Mouse (Mus musculus) midbrain, embryonic 14.5 days (tissue): ENCODE results near the gene Pafah1b1. TPM values are rescaled to one million over a fixed set of nuclear protein-coding genes. Genes with fewer than 3 reads are reported as not detected.

Experiments
- ATAC-seq: fragments of 200-750 bp; cut with Nextera tagmentation; 2 replicates; pipeline ENCODE4 v1.8.0; 2017; ENCODE audit warnings: moderate number of reproducible peaks, moderate library complexity; ENCODE audit not compliant: low FRiP score, low TSS enrichment
- DNase-seq: peaks from one replicate; pipeline ENCODE4 v3.0.0-alpha.2; 2015
- H3K27ac ChIP-seq: fragments of 300-500 bp; sonication (generic); replicated peaks from 2 replicates; pipeline ENCODE4 v1.5.1; 2014; ENCODE audit warnings: mild to moderate bottlenecking, low read depth, low read length, moderate library complexity
- H3K27me3 ChIP-seq: fragments of 300-500 bp; sonication (generic); 2 replicates; pipeline ENCODE4 v1.6.1; 2014; ENCODE audit warnings: low read length, control low read depth, mixed read lengths; ENCODE audit not compliant: control insufficient read depth, insufficient read depth
- H3K36me3 ChIP-seq: fragments of 300-500 bp; sonication (generic); 2 replicates; pipeline ENCODE4 v1.6.1; 2014; ENCODE audit warnings: low read length, control low read depth; ENCODE audit not compliant: control insufficient read depth, insufficient read depth
- H3K4me1 ChIP-seq: fragments of 300-500 bp; sonication (generic); 2 replicates; pipeline ENCODE4 v1.6.1; 2014; ENCODE audit warnings: mild to moderate bottlenecking, antibody characterized with exemption, low read length, control low read depth; ENCODE audit not compliant: control insufficient read depth, insufficient read depth
- H3K4me2 ChIP-seq: fragments of 300-500 bp; sonication (generic); 2 replicates; pipeline ENCODE4 v1.6.1; 2014; ENCODE audit warnings: mild to moderate bottlenecking, low read length, moderate library complexity
- H3K4me3 ChIP-seq: fragments of 300-500 bp; sonication (generic); replicated peaks from 2 replicates; pipeline ENCODE4 v1.5.1; 2014; ENCODE audit warnings: low read depth, low read length
- H3K9ac ChIP-seq: fragments of 300-500 bp; sonication (generic); replicated peaks from 2 replicates; pipeline ENCODE4 v1.6.1; 2014; ENCODE audit warnings: mild to moderate bottlenecking, low read length, moderate library complexity
- H3K9me3 ChIP-seq: fragments of 300-500 bp; sonication (generic); 2 replicates; pipeline ENCODE4 v1.6.1; 2016; ENCODE audit warnings: low read length, control low read depth, mixed read lengths; ENCODE audit not compliant: control insufficient read depth
- WGBS: fragments of 180-500 bp; shearing (Covaris S2); extraction: QIAGEN DNeasy Blood & Tissue Kit; methylation state at CpG from one replicate; pipeline ENCODE4 v1.1.7; 2014; 5-methylcytosine and 5-hydroxymethylcytosine counted together
- polyA plus RNA-seq: library from polyadenylated mRNA; unstranded; fragments of >200 nt; fragmentation: Nextera tagmentation; extraction: Ambion mirVana; gene quantifications from 2 replicates; pipeline ENCODE4 v1.2.1, GENCODE M21; 2014

The Pafah1b1 gene
- 105 and 120 TPM in 2 replicates for polyA plus RNA-seq

- H3K36me3 ChIP-seq, result no peaks in the 10 kb centered on the region
- peak within 1 kb of the TSS; percentile 77 for H3K4me2 ChIP-seq
- ATAC-seq (peak; percentile 98), DNase-seq (peak; percentile 98)
- H3K9me3 ChIP-seq, result no peaks in the 10 kb centered on the region
- H3K27me3 ChIP-seq, result no peaks in the 10 kb centered on the region
- WGBS, result under 1% methylated on average over 56 of the region's 56 CpGs
- H3K4me1 ChIP-seq, result peaks cover 26% of the 10 kb centered on the region
- peak within 1 kb of the TSS; percentile 92 for H3K9ac ChIP-seq
- H3K4me3 ChIP-seq, result peak within 1 kb of the TSS; percentile 89
- H3K27ac ChIP-seq, result peak within 1 kb of the TSS; percentile 100
Measured at GRCm38 (mm10) chr11:74724235-74724791, at the start of gene Pafah1b1. TSS of gene Pafah1b1 (minus strand) at chr11:74724670.

GRCm38 (mm10) chr11:74772386-74772785 is 47.9 kb upstream of the Pafah1b1 start:
- peaks cover 19% of the 10 kb centered on the region for H3K4me1 ChIP-seq
- H3K4me3 ChIP-seq, result no peak overlapping the region
- no peaks in the 10 kb centered on the region for H3K9me3 ChIP-seq
- H3K4me2 ChIP-seq, result no peak overlapping the region
- 93% methylated on average over 2 of the region's 2 CpGs for WGBS
- H3K9ac ChIP-seq, result no peak overlapping the region
- no peak for ATAC-seq
- H3K27me3 ChIP-seq, result no peaks in the 10 kb centered on the region
- H3K27ac ChIP-seq, result no peak overlapping the region
- H3K36me3 ChIP-seq, result peaks cover 39% of the 10 kb centered on the region
- DNase-seq, result no peak

- H3K4me2 ChIP-seq, result peak overlapping the region; percentile 85
- H3K4me1 ChIP-seq, result peaks cover 19% of the 10 kb centered on the region
- H3K27me3 ChIP-seq, result no peaks in the 10 kb centered on the region
- DNase-seq (no peak), ATAC-seq (no peak)
- H3K27ac ChIP-seq, result no peak overlapping the region
- peak overlapping the region; percentile 87 for H3K4me3 ChIP-seq
- H3K9ac ChIP-seq, result no peak overlapping the region
- H3K9me3 ChIP-seq, result no peaks in the 10 kb centered on the region
- 76% methylated on average over 4 of the region's 4 CpGs for WGBS
- H3K36me3 ChIP-seq, result peaks cover 32% of the 10 kb centered on the region
Measured at GRCm38 (mm10) chr11:74771650-74772049, 47.2 kb upstream of the Pafah1b1 start.

- WGBS, result 16% methylated on average over 8 of the region's 8 CpGs
- Histone ChIP-seq H3K4me2 (peak overlapping the region; percentile 85), H3K9me3 (no peaks in the 10 kb centered on the region), H3K4me3 (peak overlapping the region; percentile 87), H3K27ac (peak overlapping the region; percentile 95), H3K4me1 (peaks cover 19% of the 10 kb centered on the region), H3K36me3 (peaks cover 29% of the 10 kb centered on the region), H3K27me3 (no peaks in the 10 kb centered on the region), H3K9ac (peak overlapping the region; percentile 92)
- DNase-seq, result no peak
- ATAC-seq, result peak; percentile 25; the same call in 1 of the 2 replicates
Measured at GRCm38 (mm10) chr11:74771234-74771633, 46.8 kb upstream of the Pafah1b1 start.

GRCm38 (mm10) chr11:74770595-74771207 is 46.2 kb upstream of the Pafah1b1 start, which contains the start of gene Mettl16:
TSS of gene Mettl16 (plus strand) at chr11:74770830.
- peak within 1 kb of the TSS; percentile 87 for H3K4me3 ChIP-seq
- ATAC-seq (peak; percentile 94), DNase-seq (peak; percentile 99)
- H3K9ac ChIP-seq, result peak within 1 kb of the TSS; percentile 92
- H3K36me3 ChIP-seq, result peaks cover 24% of the 10 kb centered on the region
- no peaks in the 10 kb centered on the region for H3K9me3 ChIP-seq
- peaks cover 19% of the 10 kb centered on the region for H3K4me1 ChIP-seq
- under 1% methylated on average over 43 of the region's 43 CpGs for WGBS
- peak within 1 kb of the TSS; percentile 95 for H3K27ac ChIP-seq
- H3K4me2 ChIP-seq, result peak within 1 kb of the TSS; percentile 85
- H3K27me3 ChIP-seq, result no peaks in the 10 kb centered on the region

GRCm38 (mm10) chr11:74770037-74770436 is 45.6 kb upstream of the Pafah1b1 start:
- DNase-seq (no peak), ATAC-seq (no peak)
- WGBS, result 79% methylated on average over 9 of the region's 9 CpGs

GRCm38 (mm10) chr11:74768045-74768444 is 43.6 kb upstream of the Pafah1b1 start:
- H3K9ac ChIP-seq, result no peak overlapping the region
- no peaks in the 10 kb centered on the region for H3K27me3 ChIP-seq
- no peak overlapping the region for H3K4me3 ChIP-seq
- 36% methylated on average over 5 of the region's 6 CpGs for WGBS
- H3K4me1 ChIP-seq, result peaks cover 19% of the 10 kb centered on the region
- DNase-seq, result peak; percentile 46
- no peaks in the 10 kb centered on the region for H3K36me3 ChIP-seq
- H3K9me3 ChIP-seq, result no peaks in the 10 kb centered on the region
- H3K4me2 ChIP-seq, result no peak overlapping the region
- no peak overlapping the region for H3K27ac ChIP-seq
- ATAC-seq, result no peak

More at GRCm38 (mm10) chr11:74770037-74770436, 45.6 kb upstream of the Pafah1b1 start:
- Histone ChIP-seq H3K4me1 (peaks cover 19% of the 10 kb centered on the region), H3K4me3 (peak overlapping the region; percentile 87), H3K27me3 (no peaks in the 10 kb centered on the region), H3K9me3 (no peaks in the 10 kb centered on the region), H3K4me2 (peak overlapping the region; percentile 85), H3K36me3 (peaks cover 17% of the 10 kb centered on the region), H3K27ac (peak overlapping the region; percentile 95), H3K9ac (peak overlapping the region; percentile 92)

- WGBS, result 85% methylated on average over 4 of the region's 4 CpGs
- H3K36me3 ChIP-seq, result no peaks in the 10 kb centered on the region
- no peak overlapping the region for H3K4me2 ChIP-seq
- no peaks in the 10 kb centered on the region for H3K27me3 ChIP-seq
- H3K4me1 ChIP-seq, result peaks cover 16% of the 10 kb centered on the region
- DNase-seq, result no peak
- no peak overlapping the region for H3K9ac ChIP-seq
- H3K9me3 ChIP-seq, result no peaks in the 10 kb centered on the region
- no peak overlapping the region for H3K27ac ChIP-seq
- no peak for ATAC-seq
- H3K4me3 ChIP-seq, result no peak overlapping the region
Measured at GRCm38 (mm10) chr11:74767469-74767868, 43.0 kb upstream of the Pafah1b1 start.
